Mouse (Mus musculus): Measurements from ENCODE around the gene Vps26b.

Gene Vps26b

DNA sequence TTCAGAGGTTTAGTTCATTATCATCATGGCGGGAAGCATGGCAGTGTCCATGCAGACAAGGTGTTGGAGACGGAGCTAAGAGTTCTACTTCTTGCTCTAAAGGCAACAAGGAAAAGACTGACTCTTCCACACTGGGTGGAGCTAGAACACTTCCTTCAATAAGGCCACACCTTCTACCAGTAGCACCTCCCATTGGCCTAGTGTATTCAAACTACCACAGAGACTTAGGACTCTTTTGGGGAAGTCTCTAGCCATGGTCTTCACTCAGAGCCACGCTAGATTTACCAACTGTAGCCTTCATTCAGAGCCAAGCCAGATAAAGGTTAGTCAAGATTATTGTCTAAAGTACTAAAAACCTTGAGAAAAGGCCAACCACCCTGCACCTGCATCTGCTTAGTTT lies 32.8 kb downstream of the Vps26b start:
- no peak for DNase-seq (ENCODE audit: extremely low read depth, low read depth, low spot score)

DNA sequence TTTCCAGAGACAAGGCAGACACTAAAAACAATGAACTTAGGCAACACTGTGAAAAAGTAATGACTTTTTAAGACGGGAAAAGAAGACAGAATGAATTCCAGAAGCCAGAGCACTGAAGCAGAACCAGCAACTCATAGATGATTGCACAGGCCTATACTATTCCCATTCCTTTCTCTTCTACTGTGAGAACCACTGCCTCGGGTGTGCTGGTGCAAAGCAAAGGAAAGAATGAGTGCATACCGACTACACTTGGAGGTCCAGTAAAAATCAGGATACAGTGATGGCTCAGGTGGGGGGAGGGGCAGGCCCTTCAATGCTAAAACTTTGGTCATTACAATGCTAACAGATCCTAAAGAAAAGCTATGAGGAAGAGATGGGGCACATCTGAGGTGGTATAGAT lies 36.0 kb downstream of the Vps26b start:
- DNase-seq (ENCODE audit: extremely low read depth, low read depth, low spot score) = no peak

DNA sequence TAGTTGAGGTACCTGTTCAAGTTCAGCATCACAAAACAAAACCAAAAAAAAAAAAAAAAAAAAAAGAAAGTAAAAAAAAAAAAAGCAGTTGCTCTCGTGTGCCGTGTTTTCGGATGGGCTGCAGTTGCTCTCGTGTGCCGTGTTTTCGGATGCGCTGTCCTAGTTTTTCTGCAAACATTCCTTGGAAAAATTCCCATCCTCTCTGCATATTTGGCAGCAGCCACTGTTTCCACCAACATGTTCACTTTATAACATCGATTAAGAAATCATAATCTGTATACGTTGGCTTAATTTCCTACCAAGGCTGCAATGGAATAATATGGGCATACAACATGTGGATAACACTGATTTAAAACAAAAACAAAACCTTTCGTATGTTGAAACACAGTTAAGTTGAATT lies 36.7 kb downstream of the Vps26b start:
- peak; percentile 40 for DNase-seq (ENCODE audit: extremely low read depth, low read depth, low spot score)

DNA sequence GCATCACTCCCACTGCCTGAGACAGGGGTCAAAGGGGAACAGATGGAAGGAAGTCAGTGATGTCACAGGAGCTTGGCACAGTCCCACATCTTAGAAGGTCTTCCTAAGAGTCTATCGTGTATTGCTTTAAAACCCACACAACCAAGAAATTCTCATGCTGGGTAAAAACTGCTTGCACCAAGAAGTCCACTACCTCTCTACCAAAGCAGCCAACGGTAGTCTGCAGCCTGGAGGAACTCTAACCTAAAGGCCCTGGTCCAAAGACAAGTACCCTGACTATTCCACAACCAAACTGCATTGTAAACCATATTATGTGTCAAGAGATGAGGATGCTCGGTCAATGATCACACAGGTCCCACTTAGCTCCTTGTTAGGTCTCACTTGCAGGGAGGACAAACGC lies 39.7 kb downstream of the Vps26b start:
- no peak for DNase-seq (ENCODE audit: extremely low read depth, low read depth, low spot score)

DNA sequence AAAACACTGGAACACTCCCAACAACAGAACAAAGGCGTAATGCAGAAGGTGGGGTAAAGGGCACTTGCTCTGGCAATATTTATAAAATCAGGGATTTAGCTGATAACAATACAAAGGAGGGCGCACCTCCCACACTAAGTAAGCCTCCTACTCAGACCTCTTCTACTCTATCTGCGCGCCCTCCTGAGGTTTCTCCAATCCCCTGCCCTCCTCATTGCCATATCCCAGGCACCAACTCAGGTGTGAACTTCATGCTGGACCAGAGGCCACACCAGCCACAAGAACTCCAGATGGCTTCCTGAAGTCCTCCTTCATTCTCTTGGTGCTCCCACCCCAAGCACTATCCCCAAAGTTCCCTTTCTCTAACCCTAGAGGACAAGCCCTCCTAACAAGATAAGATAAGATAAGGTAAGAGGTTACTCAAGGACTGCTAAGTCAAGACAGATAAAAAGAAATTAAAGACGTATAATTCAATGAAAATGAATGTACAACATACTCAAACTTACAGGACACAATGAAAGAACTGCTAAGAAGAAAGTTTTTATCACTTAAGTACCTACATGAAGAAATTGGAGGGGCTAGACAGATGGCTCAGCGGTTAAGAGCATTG lies 44.1 kb downstream of the Vps26b start:
- DNase-seq (ENCODE audit: extremely low read depth, low read depth, low spot score) = no peak

DNA sequence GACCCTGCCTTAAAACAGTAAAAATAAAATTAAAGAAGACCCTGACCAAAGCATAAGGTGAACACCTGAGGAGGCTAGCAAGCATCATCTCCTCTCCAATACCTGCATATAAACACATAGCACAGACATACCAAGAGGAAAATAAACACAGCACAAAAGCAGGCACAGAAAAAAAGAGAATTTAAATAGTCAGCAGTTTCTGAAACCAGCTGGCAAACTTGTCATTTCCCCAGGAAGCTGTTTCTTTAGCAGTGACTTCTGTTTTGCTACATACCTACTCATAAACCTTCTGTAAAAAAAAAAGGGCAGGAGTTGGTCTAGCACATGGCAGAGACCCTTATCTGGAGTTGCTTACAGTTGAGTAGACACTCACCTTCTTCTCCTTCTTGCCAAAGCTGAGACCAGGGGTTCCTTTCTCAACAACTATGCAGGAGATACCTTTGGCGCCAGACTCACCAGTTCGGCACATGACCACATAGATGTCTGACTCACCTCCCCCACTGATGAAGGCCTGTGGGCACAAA lies 44.7 kb downstream of the Vps26b start:
- DNase-seq (ENCODE audit: extremely low read depth, low read depth, low spot score) = no peak

DNA sequence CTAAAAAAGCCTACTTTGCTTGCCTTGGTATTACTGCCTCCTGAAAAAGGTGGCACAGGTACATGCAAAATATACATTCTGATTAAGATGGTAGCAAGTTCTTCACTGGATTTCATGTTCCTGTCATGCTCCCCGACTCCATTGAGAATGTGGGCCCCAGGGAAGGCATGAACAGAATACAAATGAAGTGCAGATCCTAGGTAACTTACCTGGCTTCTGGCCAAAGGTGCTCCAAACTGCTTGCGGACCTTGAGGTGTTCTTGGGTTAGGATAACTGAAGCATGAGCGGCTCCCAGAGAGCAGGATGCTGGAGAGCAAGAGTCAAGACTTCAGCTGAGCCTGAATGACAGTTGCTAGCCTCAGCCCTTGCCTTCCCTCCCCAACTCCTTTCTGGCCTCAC lies 51.1 kb downstream of the Vps26b start:
- DNase-seq (ENCODE audit: extremely low read depth, low read depth, low spot score) = no peak

DNA sequence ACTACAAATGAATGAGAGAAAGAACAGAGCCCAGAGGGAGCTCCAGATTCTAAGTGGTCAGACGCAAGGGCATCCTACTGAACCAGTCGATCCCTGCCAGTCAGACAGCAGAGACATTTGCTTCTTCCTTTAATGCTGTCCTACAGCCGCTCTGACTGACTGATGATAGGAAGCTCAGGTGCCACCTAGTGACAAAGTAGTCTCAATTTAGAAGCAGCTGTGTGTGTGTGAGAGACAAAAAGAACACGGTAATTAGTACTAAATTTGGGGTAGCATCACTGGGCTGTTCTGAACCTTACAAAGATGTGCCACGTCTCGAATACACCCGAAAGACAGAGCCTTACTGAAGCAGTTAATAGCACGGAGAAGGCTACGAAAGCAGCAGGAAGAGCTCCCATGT lies 52.1 kb downstream of the Vps26b start:
- no peak for DNase-seq (ENCODE audit: extremely low read depth, low read depth, low spot score)
